Mouse (Mus musculus): ENCODE results near the gene Hoxc5. TPM values are rescaled to one million over a fixed set of nuclear protein-coding genes. Genes with fewer than 3 reads are reported as not detected.
A peak's percentile ranks its signal among the peaks of the same experiment; 100 is the strongest.

Gene Hoxc5
- polyA plus RNA-seq, 1 experiment from 2014 or later, result 18.8 TPM

DNA sequence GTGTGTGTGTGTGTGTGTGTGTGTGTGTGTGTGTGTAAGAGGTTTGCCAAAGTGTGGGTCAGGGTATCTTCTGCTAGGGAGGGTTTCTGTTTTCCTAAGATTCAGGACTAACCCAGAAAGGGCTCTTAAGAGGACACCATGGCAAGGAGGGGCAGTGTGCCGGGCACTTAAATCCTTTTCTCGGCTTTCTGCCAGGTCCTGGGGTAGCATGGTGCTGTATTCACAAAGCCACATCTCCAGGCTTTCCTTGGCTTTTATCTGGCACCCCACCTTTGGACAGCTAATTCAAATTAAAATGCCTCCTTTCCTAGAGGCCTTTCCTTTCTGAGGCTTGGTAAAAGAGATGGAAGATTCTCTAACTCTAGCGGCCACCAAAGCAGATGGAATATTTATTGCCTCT is 72.4 kb downstream of the Hoxc5 start:
- WGBS, result 6% methylated on average over 3 of the region's 3 CpGs
- H3K4me2 ChIP-seq, result peak overlapping the region; percentile 67
- no peak for ATAC-seq (ENCODE audit: low read depth)
- H3K4me3 ChIP-seq, result peak overlapping the region; percentile 46
- peak overlapping the region; percentile 85 for H3K27ac ChIP-seq (replicated peaks)
- H3K4me1 ChIP-seq (replicated peaks), result peaks cover 99% of the 10 kb centered on the region
- H3K9me3 ChIP-seq, result no peaks in the 10 kb centered on the region
- no peaks in the 10 kb centered on the region for H3K36me3 ChIP-seq
- peak overlapping the region; percentile 77 for H3K9ac ChIP-seq
- no peaks in the 10 kb centered on the region for H3K27me3 ChIP-seq

DNA sequence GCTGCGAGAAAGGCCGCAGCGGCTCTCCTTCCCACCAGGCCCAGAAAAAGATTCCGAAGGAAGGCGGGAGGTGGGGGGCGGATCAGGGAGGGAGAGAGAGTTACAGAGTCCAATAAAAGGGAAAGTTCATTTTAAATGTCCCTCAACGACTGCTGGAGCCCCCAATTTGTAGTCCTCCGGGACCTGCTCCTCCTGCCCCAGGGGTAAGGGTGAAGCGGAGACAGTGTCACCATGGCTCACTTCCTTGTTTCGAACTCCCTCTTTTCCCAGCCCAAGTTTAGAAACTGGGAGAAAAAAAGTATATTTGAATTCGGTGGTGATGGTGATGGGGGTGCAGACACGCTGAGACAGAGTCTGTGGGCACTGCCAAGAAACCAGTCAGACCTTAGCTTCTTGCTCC is 73.4 kb downstream of the Hoxc5 start:
- peak overlapping the region; percentile 77 for H3K9ac ChIP-seq
- WGBS, result 9% methylated on average over 12 of the region's 12 CpGs
- H3K9me3 ChIP-seq, result no peaks in the 10 kb centered on the region
- H3K4me3 ChIP-seq, result peak overlapping the region; percentile 20
- no peaks in the 10 kb centered on the region for H3K36me3 ChIP-seq
- H3K4me2 ChIP-seq, result peak overlapping the region; percentile 67
- H3K4me1 ChIP-seq (replicated peaks), result peaks cover 90% of the 10 kb centered on the region
- no peaks in the 10 kb centered on the region for H3K27me3 ChIP-seq
- peak overlapping the region; percentile 85 for H3K27ac ChIP-seq (replicated peaks)
- no peak for ATAC-seq (ENCODE audit: low read depth)

DNA sequence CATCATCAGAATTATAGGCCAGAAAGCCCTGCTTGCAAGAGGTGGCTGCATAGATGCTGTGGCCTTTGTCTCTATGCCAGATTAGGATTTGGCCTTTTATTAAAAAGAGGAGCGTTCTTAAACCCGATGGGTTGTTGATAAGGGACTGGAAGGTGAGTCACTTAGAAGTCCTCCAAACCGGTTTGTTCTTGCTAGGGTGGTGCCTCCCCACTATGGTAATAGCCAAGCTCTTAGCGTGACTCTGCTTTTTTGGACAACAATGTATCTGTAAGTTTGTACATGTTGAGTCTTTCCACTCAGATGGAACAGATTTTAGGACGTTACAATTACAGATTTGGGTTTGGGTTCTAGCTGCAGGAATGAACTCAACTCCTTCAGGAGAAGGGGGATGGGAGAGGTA is 74.4 kb downstream of the Hoxc5 start:
- Histone ChIP-seq H3K36me3 (no peaks in the 10 kb centered on the region), H3K4me1 (replicated peaks) (peaks cover 87% of the 10 kb centered on the region), H3K27me3 (no peaks in the 10 kb centered on the region), H3K4me2 (peak overlapping the region; percentile 67), H3K9me3 (no peaks in the 10 kb centered on the region), H3K4me3 (no peak overlapping the region), H3K27ac (replicated peaks) (peak overlapping the region; percentile 85), H3K9ac (peak overlapping the region; percentile 77)
- no peak for ATAC-seq (ENCODE audit: low read depth)
- WGBS, result 12% methylated on average over 5 of the region's 5 CpGs

- no peaks in the 10 kb centered on the region for H3K27me3 ChIP-seq
- H3K4me3 ChIP-seq, result no peak overlapping the region
- H3K9ac ChIP-seq, result peak overlapping the region; percentile 26; the same call in 1 of the 2 replicates
- 11% methylated on average over 1 of the region's 1 CpGs for WGBS
- H3K27ac ChIP-seq (replicated peaks), result peak overlapping the region; percentile 85; the same call in 1 of the 2 replicates
- no peaks in the 10 kb centered on the region for H3K36me3 ChIP-seq
- peaks cover 85% of the 10 kb centered on the region for H3K4me1 ChIP-seq (replicated peaks)
- ATAC-seq (ENCODE audit: low read depth), result no peak
- H3K4me2 ChIP-seq, result peak overlapping the region; percentile 67
- no peaks in the 10 kb centered on the region for H3K9me3 ChIP-seq
Measured at GRCm38 (mm10) chr15:103042209-103042608, 75.0 kb downstream of the Hoxc5 start.

DNA sequence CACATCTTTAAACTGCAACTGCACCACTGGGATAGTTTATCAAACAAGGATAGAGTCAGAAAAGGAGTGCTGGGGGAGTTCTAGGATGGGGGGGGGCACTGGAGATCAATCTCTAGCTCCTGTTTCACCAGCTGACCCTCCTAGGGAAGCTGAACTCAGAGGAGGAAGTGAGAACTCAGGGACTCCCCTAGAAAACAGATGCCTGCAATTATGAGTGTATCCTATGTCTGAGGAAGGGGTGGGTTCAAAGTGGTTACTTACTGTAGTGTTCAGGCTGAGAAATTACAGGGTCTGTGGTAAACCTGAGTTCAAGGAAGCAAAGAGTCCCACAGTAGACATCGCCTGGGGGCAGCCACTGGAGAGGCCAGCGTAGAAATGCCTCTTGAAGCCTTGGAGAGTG is 84.4 kb downstream of the Hoxc5 start:
- no peak overlapping the region for H3K4me3 ChIP-seq
- peaks cover 62% of the 10 kb centered on the region for H3K4me1 ChIP-seq (replicated peaks)
- H3K9me3 ChIP-seq, result no peaks in the 10 kb centered on the region
- no peak overlapping the region for H3K4me2 ChIP-seq
- H3K27ac ChIP-seq (replicated peaks), result peak overlapping the region; percentile 55; the same call in 1 of the 2 replicates
- H3K9ac ChIP-seq, result no peak overlapping the region
- 74% methylated on average over 2 of the region's 2 CpGs for WGBS
- H3K36me3 ChIP-seq, result no peaks in the 10 kb centered on the region
- no peak for ATAC-seq (ENCODE audit: low read depth)
- no peaks in the 10 kb centered on the region for H3K27me3 ChIP-seq

GRCm38 (mm10) chr15:103053210-103053609 is 86.0 kb downstream of the Hoxc5 start:
- Histone ChIP-seq H3K36me3 (no peaks in the 10 kb centered on the region), H3K4me2 (no peak overlapping the region), H3K9me3 (no peaks in the 10 kb centered on the region), H3K27me3 (no peaks in the 10 kb centered on the region), H3K9ac (no peak overlapping the region), H3K4me1 (replicated peaks) (peaks cover 64% of the 10 kb centered on the region), H3K27ac (replicated peaks) (0 out of 2 replicates have a peak overlapping the region, but pooled peaks have one; percentile 7), H3K4me3 (no peak overlapping the region)
- no peak for ATAC-seq (ENCODE audit: low read depth)

GRCm38 (mm10) chr15:103056396-103056795 is 89.2 kb downstream of the Hoxc5 start:
- H3K4me2 ChIP-seq, result peak overlapping the region; percentile 53
- H3K36me3 ChIP-seq, result no peaks in the 10 kb centered on the region
- H3K9me3 ChIP-seq, result no peaks in the 10 kb centered on the region
- H3K27ac ChIP-seq (replicated peaks), result peak overlapping the region; percentile 84
- H3K27me3 ChIP-seq, result no peaks in the 10 kb centered on the region
- WGBS, result 23% methylated on average over 2 of the region's 2 CpGs
- peaks cover 86% of the 10 kb centered on the region for H3K4me1 ChIP-seq (replicated peaks)
- H3K4me3 ChIP-seq, result 0 out of 2 replicates have a peak overlapping the region, but pooled peaks have one; percentile 3
- peak overlapping the region; percentile 67 for H3K9ac ChIP-seq
- no peak for ATAC-seq (ENCODE audit: low read depth)

DNA sequence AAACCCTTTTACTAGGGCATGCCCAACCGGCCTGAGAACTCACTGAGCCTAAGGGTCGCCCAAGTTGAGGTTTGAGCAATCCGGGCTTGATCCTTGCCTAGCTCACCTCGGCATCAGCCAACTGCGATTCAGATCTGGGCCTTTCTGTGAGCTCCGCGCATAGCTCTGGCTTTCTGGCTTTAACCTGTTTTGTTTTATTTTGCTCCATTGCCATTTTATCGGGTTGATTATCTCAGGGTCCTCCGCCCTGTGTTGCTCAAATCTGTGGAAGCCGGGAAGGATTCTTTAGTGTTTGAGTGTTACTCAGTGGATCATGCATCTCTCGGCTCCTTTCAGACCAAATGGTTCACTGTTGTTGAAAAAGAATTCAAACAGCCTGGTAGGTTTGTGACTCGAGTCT is 91.5 kb downstream of the Hoxc5 start:
- Histone ChIP-seq H3K9ac (peak overlapping the region; percentile 85), H3K4me3 (peak overlapping the region; percentile 41), H3K27ac (replicated peaks) (peak overlapping the region; percentile 95), H3K4me2 (peak overlapping the region; percentile 67), H3K9me3 (no peaks in the 10 kb centered on the region), H3K27me3 (no peaks in the 10 kb centered on the region), H3K4me1 (replicated peaks) (peaks cover 93% of the 10 kb centered on the region), H3K36me3 (no peaks in the 10 kb centered on the region)
- ATAC-seq (ENCODE audit: low read depth), result no peak
- WGBS, result 3% methylated on average over 12 of the region's 12 CpGs

GRCm38 (mm10) chr15:103059393-103059992 is 92.2 kb downstream of the Hoxc5 start:
- H3K4me1 ChIP-seq (replicated peaks), result peaks cover 93% of the 10 kb centered on the region
- H3K4me3 ChIP-seq, result peak overlapping the region; percentile 41
- H3K4me2 ChIP-seq, result peak overlapping the region; percentile 67
- no peaks in the 10 kb centered on the region for H3K9me3 ChIP-seq
- H3K36me3 ChIP-seq, result no peaks in the 10 kb centered on the region
- 2% methylated on average over 21 of the region's 21 CpGs for WGBS
- peak overlapping the region; percentile 85 for H3K9ac ChIP-seq
- H3K27me3 ChIP-seq, result no peaks in the 10 kb centered on the region
- H3K27ac ChIP-seq (replicated peaks), result peak overlapping the region; percentile 95
- ATAC-seq (ENCODE audit: low read depth), result no peak

- peak overlapping the region; percentile 67 for H3K4me2 ChIP-seq
Measured at GRCm38 (mm10) chr15:103060021-103060340, 92.7 kb downstream of the Hoxc5 start.

DNA sequence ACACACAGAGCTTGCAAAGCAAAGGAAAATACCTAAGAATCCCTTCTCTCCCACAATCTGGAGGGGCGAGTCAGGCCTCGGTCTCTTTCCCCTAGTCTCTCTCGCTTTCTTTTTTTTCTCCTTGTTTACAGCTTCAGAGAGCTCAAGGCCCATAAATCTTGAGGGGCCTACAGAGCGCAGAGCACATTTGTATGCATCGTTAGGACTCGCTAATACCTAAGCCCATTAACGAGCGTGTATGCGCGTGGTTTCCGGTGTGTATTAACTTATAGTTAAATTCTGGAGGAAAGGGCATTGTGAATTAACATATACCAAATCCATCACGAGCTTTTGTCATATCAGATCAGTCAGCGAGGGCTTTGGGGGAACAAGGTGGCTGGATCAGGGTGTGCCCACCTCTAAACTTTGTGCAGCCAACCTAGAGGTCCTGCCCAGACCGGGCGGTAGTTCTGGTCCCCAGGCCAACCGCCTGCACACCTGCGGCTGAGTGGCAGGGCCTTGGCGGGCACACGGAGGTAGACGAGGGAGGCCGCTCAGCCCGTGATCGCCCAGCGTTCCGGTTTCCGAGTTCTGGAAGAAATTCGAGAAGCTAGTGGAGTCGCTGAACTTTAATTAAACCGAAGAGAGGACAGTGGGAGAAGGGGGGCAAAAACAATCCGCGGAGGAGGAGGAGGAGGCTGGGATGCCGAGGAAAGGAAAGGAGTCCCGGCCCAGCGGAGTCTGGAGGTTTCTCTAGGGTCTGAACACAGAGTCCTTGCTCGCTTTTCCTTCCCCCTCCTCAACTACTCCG is 93.3 kb downstream of the Hoxc5 start:
- WGBS, result 2% methylated on average over 36 of the region's 36 CpGs
- H3K27me3 ChIP-seq, result no peaks in the 10 kb centered on the region
- H3K27ac ChIP-seq (replicated peaks), result peak overlapping the region; percentile 95
- peak overlapping the region; percentile 41 for H3K4me3 ChIP-seq
- H3K9ac ChIP-seq, result peak overlapping the region; percentile 85
- peak overlapping the region; percentile 67 for H3K4me2 ChIP-seq
- no peaks in the 10 kb centered on the region for H3K9me3 ChIP-seq
- H3K4me1 ChIP-seq (replicated peaks), result peaks cover 90% of the 10 kb centered on the region
- peak; percentile 84 for ATAC-seq (ENCODE audit: low read depth)
- H3K36me3 ChIP-seq, result no peaks in the 10 kb centered on the region

More at GRCm38 (mm10) chr15:103060021-103060340, 92.7 kb downstream of the Hoxc5 start:
- Histone ChIP-seq H3K27ac (replicated peaks) (peak overlapping the region; percentile 95), H3K36me3 (no peaks in the 10 kb centered on the region), H3K9me3 (no peaks in the 10 kb centered on the region), H3K4me3 (peak overlapping the region; percentile 41), H3K9ac (peak overlapping the region; percentile 85), H3K27me3 (no peaks in the 10 kb centered on the region), H3K4me1 (replicated peaks) (peaks cover 90% of the 10 kb centered on the region)
- peak; percentile 28; the same call in 1 of the 2 replicates for ATAC-seq (ENCODE audit: low read depth)
- 6% methylated on average over 11 of the region's 11 CpGs for WGBS

- no peaks in the 10 kb centered on the region for H3K9me3 ChIP-seq
- H3K27me3 ChIP-seq, result no peaks in the 10 kb centered on the region
- H3K4me2 ChIP-seq, result peak overlapping the region; percentile 67
- peak overlapping the region; percentile 95 for H3K27ac ChIP-seq (replicated peaks)
- peak; percentile 40 for ATAC-seq (ENCODE audit: low read depth)
- peak overlapping the region; percentile 41 for H3K4me3 ChIP-seq
- under 1% methylated on average over 30 of the region's 30 CpGs for WGBS
- H3K9ac ChIP-seq, result peak overlapping the region; percentile 85
- peaks cover 90% of the 10 kb centered on the region for H3K4me1 ChIP-seq (replicated peaks)
- no peaks in the 10 kb centered on the region for H3K36me3 ChIP-seq
Measured at GRCm38 (mm10) chr15:103061131-103061825, 94.0 kb downstream of the Hoxc5 start.
